Mouse (Mus musculus) heart, embryonic 16.5 days (tissue): ENCODE measurements around the gene Sub1. TPM values are rescaled to one million over a fixed set of nuclear protein-coding genes. Genes with fewer than 3 reads are reported as not detected.

Experiments used
- ATAC-seq: fragments of 200-750 bp; cut with Nextera tagmentation; replicated peaks from 2 replicates; pipeline ENCODE4 v1.8.0; 2017; ENCODE audit warnings: moderate number of reproducible peaks; ENCODE audit not compliant: insufficient read depth, low FRiP score; ENCODE audit errors: extremely low read depth
- H3K27ac ChIP-seq: fragments of 300-500 bp; sonication (generic); 2 replicates; pipeline ENCODE4 v1.5.1; 2014; ENCODE audit warnings: mild to moderate bottlenecking, low read length, control low read depth, moderate library complexity
- H3K27me3 ChIP-seq: fragments of 300-500 bp; sonication (generic); 2 replicates; pipeline ENCODE4 v1.6.1; 2014; ENCODE audit warnings: low read length, mixed read lengths; ENCODE audit not compliant: control insufficient read depth, insufficient read depth
- H3K36me3 ChIP-seq: fragments of 300-500 bp; sonication (generic); 2 replicates; pipeline ENCODE4 v1.6.1; 2014; ENCODE audit not compliant: control insufficient read depth, insufficient read depth
- H3K4me1 ChIP-seq: fragments of 300-500 bp; sonication (generic); 2 replicates; pipeline ENCODE4 v1.6.1; 2014; ENCODE audit warnings: low read length, mixed read lengths; ENCODE audit not compliant: control insufficient read depth, insufficient read depth
- H3K4me2 ChIP-seq: fragments of 300-500 bp; sonication (generic); 2 replicates; pipeline ENCODE4 v1.6.1; 2014; ENCODE audit warnings: low read depth, mild to moderate bottlenecking, control low read depth, low read length
- H3K4me3 ChIP-seq: fragments of 300-500 bp; sonication (generic); 2 replicates; pipeline ENCODE4 v1.5.1; 2014; ENCODE audit warnings: mild to moderate bottlenecking, control low read depth, low read length
- H3K9ac ChIP-seq: fragments of 300-500 bp; sonication (generic); 2 replicates; pipeline ENCODE4 v1.6.1; 2014; ENCODE audit warnings: low read length, control low read depth
- H3K9me3 ChIP-seq: fragments of 300-500 bp; sonication (generic); replicated peaks from 2 replicates; pipeline ENCODE4 v1.6.1; 2016; ENCODE audit warnings: low read length; ENCODE audit not compliant: control insufficient read depth
- WGBS: fragments of 180-500 bp; shearing (Covaris S2); extraction: QIAGEN DNeasy Blood & Tissue Kit; methylation state at CpG from one replicate; pipeline ENCODE4 v1.1.7; 2014; 5-methylcytosine and 5-hydroxymethylcytosine counted together
- polyA plus RNA-seq: library from polyadenylated mRNA; unstranded; fragments of >200 nt; fragmentation: Nextera tagmentation; extraction: Ambion mirVana; gene quantifications from 2 replicates; pipeline ENCODE4 v1.2.1, GENCODE M21; 2015

Gene Sub1
- 403 and 491 TPM in 2 replicates for polyA plus RNA-seq

GRCm38 (mm10) chr15:11996883-11997282 lies at the start of gene Sub1:
Gene Sub1, minus strand, starts transcription at chr15:11996983.
- H3K4me3 ChIP-seq: peak within 1 kb of the TSS; percentile 99
- H3K4me2 ChIP-seq: peak within 1 kb of the TSS; percentile 90
- H3K9me3 ChIP-seq: no peaks in the 10 kb centered on the region
- H3K9ac ChIP-seq: peak within 1 kb of the TSS; percentile 97
- WGBS: 87% methylated on average over 7 of the region's 7 CpGs
- no peak for ATAC-seq
- peaks cover 13% of the 10 kb centered on the region for H3K4me1 ChIP-seq
- H3K36me3 ChIP-seq: peaks cover 5% of the 10 kb centered on the region
- no peaks in the 10 kb centered on the region for H3K27me3 ChIP-seq
- H3K27ac ChIP-seq: peak within 1 kb of the TSS; percentile 91

- 0 out of 2 replicates have a peak overlapping the region, but pooled peaks have one; percentile 13 for H3K9ac ChIP-seq
Observed at GRCm38 (mm10) chr15:12040407-12040710, 43.6 kb upstream of the Sub1 start.

GRCm38 (mm10) chr15:12039671-12040406 lies 43.1 kb upstream of the Sub1 start:
- no peak overlapping the region; the same call in 1 of the 2 replicates for H3K27ac ChIP-seq
- peak; percentile 33 for ATAC-seq

More at GRCm38 (mm10) chr15:12040407-12040710, 43.6 kb upstream of the Sub1 start:
- Histone ChIP-seq H3K9me3 (no peaks in the 10 kb centered on the region), H3K4me3 (no peak overlapping the region), H3K4me2 (no peak overlapping the region), H3K4me1 (peaks cover 6% of the 10 kb centered on the region; the same call in 1 of the 2 replicates), H3K36me3 (no peaks in the 10 kb centered on the region), H3K27me3 (no peaks in the 10 kb centered on the region), H3K27ac (no peak overlapping the region; the same call in 1 of the 2 replicates)
- ATAC-seq: no peak
- WGBS: 13% methylated on average over 5 of the region's 5 CpGs

GRCm38 (mm10) chr15:12039256-12039655 lies 42.5 kb upstream of the Sub1 start:
- H3K9ac ChIP-seq: no peak overlapping the region
- H3K4me3 ChIP-seq: no peak overlapping the region
- H3K27ac ChIP-seq: no peak overlapping the region
- 90% methylated on average over 10 of the region's 10 CpGs for WGBS
- H3K27me3 ChIP-seq: no peaks in the 10 kb centered on the region
- no peak overlapping the region for H3K4me2 ChIP-seq
- H3K36me3 ChIP-seq: no peaks in the 10 kb centered on the region
- peaks cover 6% of the 10 kb centered on the region; the same call in 1 of the 2 replicates for H3K4me1 ChIP-seq
- no peaks in the 10 kb centered on the region for H3K9me3 ChIP-seq
- no peak for ATAC-seq

More at GRCm38 (mm10) chr15:12039671-12040406, 43.1 kb upstream of the Sub1 start:
- Histone ChIP-seq H3K9ac (0 out of 2 replicates have a peak overlapping the region, but pooled peaks have one; percentile 13), H3K36me3 (no peaks in the 10 kb centered on the region), H3K27me3 (no peaks in the 10 kb centered on the region), H3K4me3 (no peak overlapping the region), H3K4me1 (peaks cover 6% of the 10 kb centered on the region; the same call in 1 of the 2 replicates), H3K9me3 (no peaks in the 10 kb centered on the region), H3K4me2 (no peak overlapping the region)
- WGBS: 51% methylated on average over 15 of the region's 15 CpGs

- H3K4me1 ChIP-seq: peaks cover 6% of the 10 kb centered on the region; the same call in 1 of the 2 replicates
- H3K27me3 ChIP-seq: no peaks in the 10 kb centered on the region
- H3K4me3 ChIP-seq: no peak overlapping the region
- H3K36me3 ChIP-seq: no peaks in the 10 kb centered on the region
- WGBS: 68% methylated on average over 10 of the region's 10 CpGs
- no peak overlapping the region for H3K27ac ChIP-seq
- no peaks in the 10 kb centered on the region for H3K9me3 ChIP-seq
- H3K4me2 ChIP-seq: no peak overlapping the region
- H3K9ac ChIP-seq: no peak overlapping the region
- ATAC-seq: no peak
Observed at GRCm38 (mm10) chr15:12037866-12038625, 41.3 kb upstream of the Sub1 start.

- Histone ChIP-seq H3K27ac (no peak overlapping the region), H3K4me3 (no peak overlapping the region), H3K4me2 (no peak overlapping the region), H3K36me3 (no peaks in the 10 kb centered on the region), H3K4me1 (peaks cover 6% of the 10 kb centered on the region; the same call in 1 of the 2 replicates), H3K27me3 (no peaks in the 10 kb centered on the region), H3K9me3 (no peaks in the 10 kb centered on the region), H3K9ac (no peak overlapping the region)
- ATAC-seq: no peak
- 48% methylated on average over 7 of the region's 7 CpGs for WGBS
Observed at GRCm38 (mm10) chr15:12037217-12037616, 40.4 kb upstream of the Sub1 start.

GRCm38 (mm10) chr15:12036675-12037074 lies 39.9 kb upstream of the Sub1 start:
- ATAC-seq: no peak
- WGBS: 63% methylated on average over 5 of the region's 5 CpGs
- no peak overlapping the region for H3K27ac ChIP-seq

GRCm38 (mm10) chr15:12034317-12034716 lies 37.5 kb upstream of the Sub1 start:
- Histone ChIP-seq H3K9ac (no peak overlapping the region), H3K4me3 (no peak overlapping the region), H3K36me3 (no peaks in the 10 kb centered on the region), H3K27ac (no peak overlapping the region), H3K4me2 (no peak overlapping the region), H3K4me1 (no peaks in the 10 kb centered on the region), H3K9me3 (no peaks in the 10 kb centered on the region), H3K27me3 (no peaks in the 10 kb centered on the region)
- WGBS: 34% methylated on average over 4 of the region's 4 CpGs
- no peak for ATAC-seq

More at GRCm38 (mm10) chr15:12036675-12037074, 39.9 kb upstream of the Sub1 start:
- H3K9ac ChIP-seq: no peak overlapping the region
- no peaks in the 10 kb centered on the region for H3K36me3 ChIP-seq
- no peaks in the 10 kb centered on the region for H3K27me3 ChIP-seq
- H3K4me2 ChIP-seq: no peak overlapping the region
- no peaks in the 10 kb centered on the region for H3K9me3 ChIP-seq
- H3K4me1 ChIP-seq: peaks cover 6% of the 10 kb centered on the region; the same call in 1 of the 2 replicates
- no peak overlapping the region for H3K4me3 ChIP-seq

GRCm38 (mm10) chr15:12033155-12033554 lies 36.4 kb upstream of the Sub1 start:
- Histone ChIP-seq H3K36me3 (no peaks in the 10 kb centered on the region), H3K27ac (no peak overlapping the region), H3K4me1 (no peaks in the 10 kb centered on the region), H3K4me3 (no peak overlapping the region), H3K4me2 (no peak overlapping the region), H3K9ac (no peak overlapping the region), H3K9me3 (0 out of 2 replicates have a peak, but pooled peaks cover 2% of the 10 kb centered on the region), H3K27me3 (no peaks in the 10 kb centered on the region)
- ATAC-seq: no peak
